Mouse (Mus musculus): ENCODE measurements around the gene Olfr549. TPM values are rescaled to one million over a fixed set of nuclear protein-coding genes. Genes with fewer than 3 reads are reported as not detected.

The Olfr549 gene
- polyA plus RNA-seq, 1 experiment from 2014 or later = not detected

DNA sequence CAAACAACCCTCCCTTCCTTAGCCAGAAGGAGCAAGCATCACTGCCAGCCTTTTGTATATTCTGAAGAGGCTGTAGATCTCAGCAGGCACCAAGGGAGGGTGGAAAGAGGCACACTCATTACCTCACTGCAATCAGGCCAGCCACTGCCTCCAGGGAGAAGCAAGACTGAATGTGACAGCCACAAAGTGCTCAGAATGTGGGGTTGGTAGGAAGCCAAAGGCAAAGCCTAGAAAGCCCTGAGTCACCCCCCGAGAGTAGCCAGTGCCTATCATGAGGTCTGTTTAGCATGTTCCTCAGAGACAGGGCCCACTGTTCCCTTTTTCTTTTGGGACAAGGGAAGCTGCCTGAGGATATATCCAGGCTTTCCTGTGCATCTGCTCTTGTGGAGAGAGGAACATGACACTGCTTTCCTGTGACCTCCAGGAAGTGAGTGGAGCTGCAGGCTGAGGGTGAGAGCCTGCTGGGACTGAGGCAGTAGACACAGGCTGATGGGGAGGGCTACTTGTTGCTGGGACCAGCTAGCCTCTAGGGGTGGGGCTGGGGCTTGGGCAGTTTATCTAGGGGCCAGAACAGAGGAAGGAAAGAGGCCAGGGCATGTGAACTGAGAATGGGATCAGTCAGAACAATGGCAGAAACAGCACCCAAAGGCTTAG, 47.8 kb downstream of the Olfr549 start, which contains the start of gene Olfr552:
Gene Olfr552, plus strand, starts transcription at position 393 of the 654 bp plus-strand sequence.
- no peak within 1 kb of the TSS for H3K9ac ChIP-seq (ENCODE audit: low read length)
- H3K36me3 ChIP-seq (ENCODE audit: control insufficient read depth, insufficient read depth, low read length) = no peaks in the 10 kb centered on the region
- no peaks in the 10 kb centered on the region for H3K4me1 ChIP-seq (ENCODE audit: control insufficient read depth in 2 of 2, insufficient read depth in 2 of 2, low read length in 2 of 2)
- H3K4me3 ChIP-seq (ENCODE audit: control insufficient read depth in 1 of 2, insufficient read depth in 1 of 2, low read depth in 1 of 2, low read length in 2 of 2) = no peak within 1 kb of the TSS
- H3K4me2 ChIP-seq (ENCODE audit: low read length) = no peak within 1 kb of the TSS
- 52% methylated on average over 1 of the region's 1 CpGs for WGBS
- H3K27ac ChIP-seq (replicated peaks in 1 of 2; ENCODE audit: control insufficient read depth in 1 of 2, insufficient read depth in 1 of 2, low read depth in 2 of 2, low read length in 2 of 2) = no peak within 1 kb of the TSS
- ATAC-seq (ENCODE audit: insufficient number of reproducible peaks, insufficient read depth, low FRiP score, low read depth) = no peak
- no peaks in the 10 kb centered on the region for H3K27me3 ChIP-seq (ENCODE audit: control insufficient read depth, insufficient read depth, low read length)
- H3K9me3 ChIP-seq (ENCODE audit: control insufficient read depth, low read length) = no peaks in the 10 kb centered on the region

Other genes with a start within 250 kb of the Olfr549 start
- 119 TPM in 2 replicates for gene Rrm1, start 108.2 kb upstream of the Olfr549 start, polyA plus RNA-seq (2014; fragmentation: Nextera tagmentation; extraction: Ambion mirVana)
- 0.27 and 0.41 TPM in 2 replicates for gene Olfr543, start 68.2 kb upstream of the Olfr549 start, polyA plus RNA-seq (2014; fragmentation: Nextera tagmentation; extraction: Ambion mirVana)
- gene Olfr544, start 61.6 kb upstream of the Olfr549 start, polyA plus RNA-seq (2014; fragmentation: Nextera tagmentation; extraction: Ambion mirVana) = 0.12 and 0.13 TPM in 2 replicates
- gene Olfr545, start 50.3 kb upstream of the Olfr549 start, polyA plus RNA-seq (2014; fragmentation: Nextera tagmentation; extraction: Ambion mirVana) = not detected in 2 replicates
- gene Olfr547, start 15.1 kb upstream of the Olfr549 start, polyA plus RNA-seq (2014; fragmentation: Nextera tagmentation; extraction: Ambion mirVana) = not detected in 2 replicates
- gene Olfr548-ps1, start 9.0 kb upstream of the Olfr549 start, polyA plus RNA-seq (2014; fragmentation: Nextera tagmentation; extraction: Ambion mirVana) = not detected in 2 replicates
- gene Trim21, start 15.6 kb downstream of the Olfr549 start, polyA plus RNA-seq (2014; fragmentation: Nextera tagmentation; extraction: Ambion mirVana) = 0.57 and 0.96 TPM in 2 replicates
- not detected in 2 replicates for gene Olfr550, start 21.6 kb downstream of the Olfr549 start, polyA plus RNA-seq (2014; fragmentation: Nextera tagmentation; extraction: Ambion mirVana)
- gene Olfr551, start 42.0 kb downstream of the Olfr549 start, polyA plus RNA-seq (2014; fragmentation: Nextera tagmentation; extraction: Ambion mirVana) = not detected in 2 replicates
- not detected in 2 replicates for gene Olfr552, start 47.9 kb downstream of the Olfr549 start, polyA plus RNA-seq (2014; fragmentation: Nextera tagmentation; extraction: Ambion mirVana)
- not detected in 2 replicates for gene Olfr553, start 68.3 kb downstream of the Olfr549 start, polyA plus RNA-seq (2014; fragmentation: Nextera tagmentation; extraction: Ambion mirVana)
- gene Olfr554, start 88.6 kb downstream of the Olfr549 start, polyA plus RNA-seq (2014; fragmentation: Nextera tagmentation; extraction: Ambion mirVana) = not detected in 2 replicates
- not detected in 2 replicates for gene Olfr555, start 109.0 kb downstream of the Olfr549 start, polyA plus RNA-seq (2014; fragmentation: Nextera tagmentation; extraction: Ambion mirVana)
- not detected in 2 replicates for gene Olfr556, start 115.0 kb downstream of the Olfr549 start, polyA plus RNA-seq (2014; fragmentation: Nextera tagmentation; extraction: Ambion mirVana)
- 13.5 and 16.3 TPM in 2 replicates for gene Trim68, start 137.5 kb downstream of the Olfr549 start, polyA plus RNA-seq (2014; fragmentation: Nextera tagmentation; extraction: Ambion mirVana)
- gene Olfr557, start 146.0 kb downstream of the Olfr549 start, polyA plus RNA-seq (2014; fragmentation: Nextera tagmentation; extraction: Ambion mirVana) = not detected in 2 replicates
- 0.20 and 0.30 TPM in 2 replicates for gene Olfr558, start 152.3 kb downstream of the Olfr549 start, polyA plus RNA-seq (2014; fragmentation: Nextera tagmentation; extraction: Ambion mirVana)
- not detected in 2 replicates for gene Olfr33, start 169.2 kb downstream of the Olfr549 start, polyA plus RNA-seq (2014; fragmentation: Nextera tagmentation; extraction: Ambion mirVana)
- gene Olfr559, start 177.6 kb downstream of the Olfr549 start, polyA plus RNA-seq (2014; fragmentation: Nextera tagmentation; extraction: Ambion mirVana) = 0.12 TPM in 1 of 2 replicates, not detected in the other
- not detected in 2 replicates for gene Olfr560, start 209.5 kb downstream of the Olfr549 start, polyA plus RNA-seq (2014; fragmentation: Nextera tagmentation; extraction: Ambion mirVana)
- not detected in 2 replicates for gene Olfr78, start 209.6 kb downstream of the Olfr549 start, polyA plus RNA-seq (2014; fragmentation: Nextera tagmentation; extraction: Ambion mirVana)
- not detected in 2 replicates for gene Olfr561, start 221.4 kb downstream of the Olfr549 start, polyA plus RNA-seq (2014; fragmentation: Nextera tagmentation; extraction: Ambion mirVana)

All from heart, embryonic 14.5 days (tissue).